Mouse (Mus musculus) CH12.LX (cell line): ENCODE results near the gene Mapkapk2.
A peak's percentile ranks its signal among the peaks of the same experiment; 100 is the strongest.

ENCODE experiments used
- CTCF ChIP-seq, 2 experiments: IDR thresholded peaks in 1 of 2; conservative IDR thresholded peaks in 1 of 2; 2 replicates each; pipeline ENCODE4 v1.5.1; 2011 to 2012; ENCODE audit warnings: low read depth in 2 of 2, low read length in 2 of 2, improper control_type of control experiment in 1 of 2, inconsistent platforms in 1 of 2, mild to moderate bottlenecking in 1 of 2, moderate library complexity in 1 of 2
- EP300 ChIP-seq: IDR thresholded peaks from 2 replicates; pipeline ENCODE4 v1.6.1; 2011; ENCODE audit warnings: low read length, improper control_type of control experiment
- HCFC1 ChIP-seq: IDR thresholded peaks from 2 replicates; pipeline ENCODE4 v1.6.1; 2012; ENCODE audit warnings: low read depth, mild to moderate bottlenecking, inconsistent platforms, low read length, improper control_type of control experiment
- NRF1 ChIP-seq: IDR thresholded peaks from 2 replicates; pipeline ENCODE4 v1.6.1; 2014; ENCODE audit warnings: low read depth, mild to moderate bottlenecking, inconsistent platforms, low read length, improper control_type of control experiment, moderate library complexity
- POLR2A ChIP-seq: IDR thresholded peaks from 2 replicates; pipeline ENCODE4 v1.6.1; 2011; ENCODE audit warnings: low read depth, mild to moderate bottlenecking, improper control_type of control experiment, low read length
- TCF12 ChIP-seq: IDR thresholded peaks from 2 replicates; pipeline ENCODE4 v1.6.1; 2014; ENCODE audit warnings: low read depth, mild to moderate bottlenecking, inconsistent platforms, low read length, improper control_type of control experiment
- ZNF384 ChIP-seq: IDR thresholded peaks from 2 replicates; pipeline ENCODE4 v1.6.1; 2012; ENCODE audit warnings: low read depth, low read length, improper control_type of control experiment, inconsistent platforms

GRCm38 (mm10) chr1:131134942-131135522 lies 37.4 kb upstream of the Mapkapk2 start:
- TF ChIP-seq POLR2A (no peak), CTCF (conservative IDR thresholded peaks at IDR 0.05 in 1 of 2, IDR thresholded peaks at IDR 0.05 in 1 of 2; ENCODE audit: low read depth in 2 of 2, low read length in 2 of 2) (no peak), EP300 (peak; percentile 40; the same call in 1 of the 2 replicates), ZNF384 (no peak), TCF12 (no peak), NRF1 (no peak), HCFC1 (no peak)
